Mouse (Mus musculus) embryo, embryonic 10.5 days (tissue): ENCODE results near the gene Homer2.

Experiments
- DNase-seq: peaks from one replicate; pipeline ENCODE4 v3.0.0-alpha.2; 2015; ENCODE audit warnings: low spot score

Homer2 gene

DNA sequence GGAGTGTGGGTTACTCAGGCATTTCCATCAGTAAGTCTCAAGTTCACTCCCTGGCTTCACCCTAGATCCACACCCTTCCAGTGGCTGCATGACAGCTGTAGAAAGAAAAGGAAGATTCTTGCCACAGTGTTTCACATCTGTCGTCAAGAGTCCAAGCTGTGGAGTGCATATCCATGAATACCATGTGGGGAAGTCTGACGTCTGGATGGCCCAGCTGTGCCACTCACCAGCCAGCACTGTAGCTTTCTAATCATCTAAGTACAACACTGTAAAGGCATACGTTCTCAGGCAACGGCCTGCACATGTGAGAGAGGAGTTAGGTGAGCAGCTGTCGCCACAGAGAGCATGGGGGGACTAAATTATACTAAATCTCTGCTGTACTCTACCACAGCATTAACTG lies 56.0 kb downstream of the Homer2 start:
- DNase-seq, result no peak

DNA sequence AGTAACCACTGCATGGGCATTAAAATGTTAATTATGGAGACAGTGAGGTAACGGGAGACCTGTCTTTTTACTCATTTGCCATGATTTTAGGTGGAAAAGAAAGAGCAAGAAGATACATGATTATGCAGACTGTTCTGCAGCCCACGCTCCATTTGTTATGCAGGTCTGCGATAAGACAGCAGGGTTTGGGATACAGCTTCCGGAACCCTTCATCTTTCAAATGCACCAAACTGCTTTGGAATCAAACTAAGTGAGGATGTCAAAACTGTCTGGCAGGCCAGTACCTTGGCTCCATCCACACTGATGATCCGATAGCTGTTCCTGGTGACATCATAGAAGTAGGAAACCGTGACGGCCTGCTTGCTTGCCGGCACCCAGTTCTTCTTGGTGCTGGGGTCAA lies 58.1 kb downstream of the Homer2 start:
- DNase-seq, result no peak

DNA sequence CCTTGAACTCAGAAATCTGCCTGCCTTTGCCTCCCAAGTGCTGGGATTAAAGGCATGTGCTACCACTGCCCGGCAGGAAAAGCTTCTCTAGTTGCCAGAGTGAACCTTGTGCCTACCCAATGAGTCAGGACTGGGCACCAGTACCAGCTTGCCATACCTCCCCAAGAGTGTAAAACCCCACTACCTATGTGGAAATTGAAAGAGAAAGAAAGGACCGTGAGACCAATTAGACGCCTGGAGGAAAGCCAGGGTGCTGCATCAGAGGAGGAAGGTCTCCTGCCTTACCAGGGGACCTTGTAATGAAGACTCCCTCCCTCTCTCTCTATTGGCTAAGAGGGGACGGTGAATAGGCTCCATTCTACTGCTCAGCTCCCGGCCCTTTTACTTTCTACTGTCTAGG lies 59.4 kb downstream of the Homer2 start:
- no peak for DNase-seq

DNA sequence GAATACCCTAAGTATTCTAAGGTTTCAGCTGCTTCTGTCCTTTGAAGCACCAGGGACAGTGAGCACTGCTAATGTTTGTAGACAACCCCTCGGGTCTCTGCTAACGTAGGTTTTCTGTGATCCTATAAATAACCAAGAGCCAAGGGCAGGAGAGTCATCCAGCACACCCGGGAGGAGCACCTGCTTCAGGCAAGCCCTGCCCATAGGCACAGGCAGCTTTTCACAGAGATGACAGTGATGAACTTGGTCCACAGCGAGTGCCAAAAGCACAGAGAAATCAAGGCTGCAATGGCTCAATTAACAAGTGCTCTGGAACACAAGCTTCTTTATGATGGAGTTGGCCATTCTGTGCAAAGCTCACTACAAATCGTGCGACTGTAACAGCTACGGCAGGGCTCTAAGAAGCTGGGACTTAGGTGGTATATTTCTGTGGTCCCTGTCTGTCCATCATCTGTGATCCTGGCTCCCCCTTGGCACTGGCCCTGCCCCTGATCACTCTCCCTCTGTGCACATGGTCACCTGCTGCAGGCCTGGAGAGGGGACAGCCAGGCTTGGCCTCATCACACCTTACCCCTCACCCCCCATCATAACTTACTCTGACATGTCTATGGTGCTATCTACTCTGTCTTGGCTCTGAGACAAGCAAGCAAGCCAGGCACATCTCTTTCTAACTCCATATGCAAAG lies 62.6 kb downstream of the Homer2 start:
- no peak for DNase-seq

DNA sequence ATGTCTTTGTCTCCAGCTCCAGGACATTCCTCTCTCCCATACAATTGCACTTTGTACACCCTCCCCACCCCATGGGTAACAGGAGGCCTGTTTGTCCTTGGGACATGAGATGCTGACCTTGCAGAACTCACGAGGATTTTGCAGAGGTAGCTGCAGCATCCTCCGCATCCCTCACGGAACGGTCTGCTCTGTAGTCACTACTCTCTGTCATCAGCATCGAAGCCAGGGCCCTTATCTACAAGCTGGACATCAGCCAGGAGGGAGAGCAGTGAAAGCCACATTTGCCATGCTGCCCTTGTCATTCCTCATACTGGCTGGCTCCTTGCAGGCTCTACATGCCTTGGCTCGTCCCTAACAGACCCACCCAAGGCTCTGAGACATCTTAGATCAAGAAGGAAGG lies 66.2 kb downstream of the Homer2 start:
- no peak for DNase-seq

DNA sequence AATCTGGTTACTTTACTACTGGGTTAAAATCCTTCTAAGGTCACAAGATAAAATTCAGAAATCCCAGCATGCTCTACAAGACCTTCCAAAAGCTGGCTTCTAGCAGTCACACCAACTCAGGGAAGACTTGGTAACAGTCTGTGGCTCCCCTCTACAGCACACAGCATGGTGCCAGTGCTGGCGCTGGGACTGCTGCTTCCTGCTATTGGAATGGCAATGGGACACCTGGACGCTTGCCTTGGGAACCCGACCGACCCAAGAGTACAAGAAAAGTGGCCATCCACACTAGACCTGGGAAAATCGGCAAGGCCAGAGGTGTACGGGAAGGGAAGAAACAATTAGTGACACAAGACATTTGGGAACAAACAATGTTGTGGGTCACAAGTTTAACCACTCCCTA lies 74.7 kb downstream of the Homer2 start:
- DNase-seq, result no peak

DNA sequence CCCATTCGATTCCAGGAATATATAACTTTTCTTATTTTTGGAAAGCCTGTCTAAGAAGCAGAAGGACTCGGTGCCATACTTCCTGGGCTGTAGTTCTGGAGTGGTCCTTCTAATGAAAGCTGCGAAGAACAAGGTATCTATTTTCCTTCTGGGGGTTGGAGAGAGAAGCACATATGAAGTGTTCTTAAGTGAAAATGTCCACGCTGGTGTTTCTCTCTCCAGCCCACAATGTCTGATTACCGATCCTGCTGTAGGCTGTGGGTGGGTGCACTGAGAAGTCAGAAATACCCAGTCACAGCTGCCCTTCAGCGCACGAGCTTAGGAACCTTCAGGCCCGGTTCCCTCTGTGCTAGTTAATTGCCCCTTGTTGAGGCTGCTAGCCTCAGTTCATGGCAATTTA lies 76.1 kb downstream of the Homer2 start:
- DNase-seq, result no peak

DNA sequence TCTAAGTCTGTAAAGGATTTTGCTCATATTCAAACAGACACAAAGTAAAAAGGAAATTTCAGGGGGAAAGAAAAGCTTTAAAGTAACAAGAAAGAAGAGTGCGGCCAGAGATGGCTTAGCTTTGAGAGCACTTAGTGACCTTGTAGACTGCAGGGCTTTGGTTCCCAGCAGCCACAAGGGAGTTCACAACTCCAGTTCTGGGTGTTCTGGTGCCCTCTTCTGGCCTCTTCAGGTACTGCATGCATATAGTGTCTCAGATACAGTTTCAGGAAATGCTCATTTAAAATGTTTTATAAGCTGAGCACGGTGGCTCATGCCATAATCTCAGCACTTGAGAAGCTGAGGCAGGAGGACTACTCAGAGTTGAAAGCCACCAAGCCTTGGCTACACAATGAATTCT lies 80.9 kb downstream of the Homer2 start:
- DNase-seq, result peak; percentile 49

DNA sequence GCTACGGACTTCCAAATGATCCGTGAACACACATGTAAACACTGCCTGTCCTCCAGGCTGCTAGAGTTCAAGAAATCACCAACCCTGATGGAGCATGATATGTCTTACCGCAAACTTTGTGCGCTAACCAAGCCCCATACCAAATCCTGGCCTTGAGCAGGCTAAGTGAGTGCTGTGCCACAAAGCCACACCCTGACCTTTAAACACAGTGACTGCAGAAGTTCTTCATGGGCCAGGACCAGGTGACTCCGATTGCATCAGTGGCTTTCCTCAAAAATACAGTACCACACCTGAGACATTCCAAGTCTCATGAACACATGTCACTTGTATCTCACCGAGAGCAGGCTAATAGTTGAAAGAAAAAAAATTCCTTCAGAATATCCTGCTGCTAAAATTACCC lies 83.6 kb downstream of the Homer2 start:
- DNase-seq, result no peak

DNA sequence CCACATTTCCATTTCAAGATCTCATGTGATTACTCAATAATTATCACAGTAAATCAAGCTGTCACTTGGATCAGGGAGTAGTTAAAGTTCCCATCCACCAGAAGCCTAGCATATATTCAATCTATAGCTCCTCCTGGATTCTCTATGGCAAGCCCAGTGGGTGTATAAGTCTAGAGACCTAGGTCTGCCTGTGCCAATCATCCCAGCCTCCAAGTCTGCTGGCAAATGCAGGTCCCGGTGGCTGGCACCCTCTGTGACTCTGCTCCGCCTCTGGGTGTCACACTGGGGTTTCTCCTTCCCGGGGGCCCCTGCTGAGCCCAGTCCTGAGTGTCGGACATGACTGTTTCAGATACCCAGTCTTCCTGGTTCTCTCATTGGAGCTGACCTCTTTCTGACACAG lies 84.5 kb downstream of the Homer2 start:
- no peak for DNase-seq

DNA sequence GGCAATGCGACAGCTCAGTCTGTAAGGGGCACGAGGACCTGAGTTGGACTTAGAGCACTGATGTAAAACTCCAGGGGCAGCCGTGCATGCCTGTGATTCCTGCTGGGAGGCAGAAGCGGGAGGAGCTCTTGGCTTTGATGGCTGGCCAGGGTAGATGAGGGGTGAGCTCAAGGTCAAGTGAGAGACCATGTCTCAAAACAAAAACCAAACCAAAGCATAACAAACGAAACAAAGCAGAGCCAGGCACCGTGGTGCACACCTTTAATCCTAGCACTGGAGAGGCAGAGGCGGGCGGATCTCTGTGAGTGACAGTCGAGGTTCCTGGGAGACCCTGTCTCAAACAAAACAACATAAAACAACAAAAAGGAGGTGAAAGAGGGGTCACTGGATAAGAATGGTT lies 92.3 kb downstream of the Homer2 start:
- no peak for DNase-seq

DNA sequence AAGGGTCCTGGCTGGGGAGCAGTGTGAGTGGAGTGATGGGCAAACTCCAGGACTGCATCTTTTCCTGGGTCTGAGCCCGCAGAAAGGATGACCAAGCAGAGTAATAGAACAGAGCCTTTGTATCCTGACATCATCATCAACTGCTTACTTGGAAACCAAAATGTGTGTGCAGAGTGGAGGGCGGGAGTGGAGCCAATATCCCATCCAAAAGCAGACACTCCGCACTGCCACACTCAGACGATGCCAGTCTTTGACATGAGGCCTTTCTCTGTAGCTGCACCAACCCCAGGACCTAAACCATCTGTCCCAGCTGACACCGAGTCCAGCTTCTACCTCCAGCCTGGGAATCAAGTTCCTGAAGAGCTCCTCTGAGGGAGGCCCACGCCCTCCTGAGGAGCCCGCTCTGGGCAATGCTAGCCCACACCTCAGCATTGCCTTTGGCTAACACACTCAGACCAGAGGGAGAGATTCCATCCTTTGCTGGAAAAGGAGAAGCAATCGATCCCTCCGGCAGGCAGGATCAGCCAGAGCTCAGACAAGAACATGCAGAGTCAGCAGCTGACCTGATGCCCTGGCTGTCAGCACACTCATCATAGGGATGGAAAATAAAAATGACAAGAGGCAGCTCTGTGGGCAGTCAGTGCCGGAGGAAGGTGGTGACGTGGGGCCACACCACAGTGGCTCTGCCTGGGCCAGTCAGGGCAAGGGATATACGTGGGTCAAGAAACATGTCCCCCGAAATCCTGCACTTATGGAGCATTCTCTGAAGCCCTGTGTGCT lies 94.3 kb downstream of the Homer2 start:
- no peak for DNase-seq

DNA sequence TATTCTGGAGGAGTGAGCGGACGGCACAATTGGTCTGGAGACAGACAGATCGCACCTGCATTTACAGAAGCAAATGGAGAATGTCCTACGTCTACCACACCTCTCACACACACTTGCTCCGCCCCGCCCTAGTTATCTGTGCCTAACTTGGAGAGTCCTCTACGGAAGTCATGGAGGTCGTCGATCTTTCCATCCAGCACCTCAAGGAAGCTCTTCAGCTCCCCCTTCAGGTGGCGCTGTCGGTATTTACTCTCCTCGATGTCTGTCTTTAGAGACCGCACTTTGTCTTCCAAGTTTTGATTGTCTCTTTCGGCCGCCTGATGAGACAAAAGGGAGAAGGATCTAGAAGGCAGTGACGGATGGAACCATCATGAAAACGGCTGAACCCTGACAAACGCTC lies 97.2 kb downstream of the Homer2 start:
- DNase-seq, result peak; percentile 49

DNA sequence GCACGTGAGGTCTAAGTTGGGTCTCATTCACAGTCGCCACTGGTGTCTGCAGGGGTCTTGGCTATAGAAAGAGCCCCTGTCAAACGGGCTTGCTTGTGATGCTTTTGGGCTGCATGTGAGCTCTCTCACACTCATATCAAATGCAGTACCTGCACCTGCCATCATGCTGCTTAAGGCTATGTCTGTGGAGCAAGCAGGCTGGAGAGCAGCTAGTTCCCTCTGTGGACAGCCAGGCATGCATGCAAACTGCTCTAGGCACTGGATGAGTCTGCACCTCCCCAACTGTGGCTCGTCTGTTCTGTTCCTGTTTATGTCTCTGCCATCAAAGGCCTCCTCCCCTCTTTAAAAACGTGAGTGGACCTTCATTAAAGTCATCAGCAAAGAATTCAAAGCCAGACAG lies 100.9 kb downstream of the Homer2 start:
- no peak for DNase-seq

DNA sequence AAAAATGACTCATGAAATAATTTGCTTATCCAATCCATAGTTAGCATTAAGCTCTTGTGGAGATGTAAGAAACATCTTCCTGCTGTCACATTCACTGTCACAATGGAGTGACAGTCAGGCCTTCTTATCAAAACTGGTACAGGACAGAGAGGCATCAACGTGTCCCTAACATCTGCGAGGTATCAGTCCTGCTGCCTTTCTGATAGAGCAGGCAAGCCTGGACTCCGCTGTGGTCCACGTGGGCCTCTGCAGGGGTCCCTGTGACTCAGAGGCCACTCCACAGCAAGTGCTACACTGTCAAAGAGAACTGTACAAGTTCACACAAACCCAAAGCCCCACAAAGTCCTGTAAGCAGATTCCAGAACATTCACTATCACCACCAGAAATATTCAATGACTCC lies 101.8 kb downstream of the Homer2 start:
- DNase-seq, result no peak

DNA sequence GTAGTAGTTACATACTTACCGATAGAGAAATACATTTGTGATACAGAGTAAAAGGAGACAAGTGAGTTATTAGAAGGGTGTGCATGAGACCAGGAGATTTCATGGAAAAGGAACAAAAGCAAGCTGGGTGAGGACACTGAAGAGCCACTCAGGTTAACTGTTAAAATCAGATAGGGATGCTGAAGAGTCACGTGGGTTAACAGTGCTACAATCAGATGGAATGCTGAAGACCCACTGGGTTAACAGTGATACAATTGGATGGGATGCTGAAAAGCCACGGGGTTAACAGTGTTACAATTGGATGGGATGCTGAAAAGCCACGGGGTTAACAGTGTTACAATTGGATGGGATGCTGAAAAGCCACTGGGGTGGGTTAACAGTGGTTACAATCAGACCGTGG lies 102.3 kb downstream of the Homer2 start:
- no peak for DNase-seq

DNA sequence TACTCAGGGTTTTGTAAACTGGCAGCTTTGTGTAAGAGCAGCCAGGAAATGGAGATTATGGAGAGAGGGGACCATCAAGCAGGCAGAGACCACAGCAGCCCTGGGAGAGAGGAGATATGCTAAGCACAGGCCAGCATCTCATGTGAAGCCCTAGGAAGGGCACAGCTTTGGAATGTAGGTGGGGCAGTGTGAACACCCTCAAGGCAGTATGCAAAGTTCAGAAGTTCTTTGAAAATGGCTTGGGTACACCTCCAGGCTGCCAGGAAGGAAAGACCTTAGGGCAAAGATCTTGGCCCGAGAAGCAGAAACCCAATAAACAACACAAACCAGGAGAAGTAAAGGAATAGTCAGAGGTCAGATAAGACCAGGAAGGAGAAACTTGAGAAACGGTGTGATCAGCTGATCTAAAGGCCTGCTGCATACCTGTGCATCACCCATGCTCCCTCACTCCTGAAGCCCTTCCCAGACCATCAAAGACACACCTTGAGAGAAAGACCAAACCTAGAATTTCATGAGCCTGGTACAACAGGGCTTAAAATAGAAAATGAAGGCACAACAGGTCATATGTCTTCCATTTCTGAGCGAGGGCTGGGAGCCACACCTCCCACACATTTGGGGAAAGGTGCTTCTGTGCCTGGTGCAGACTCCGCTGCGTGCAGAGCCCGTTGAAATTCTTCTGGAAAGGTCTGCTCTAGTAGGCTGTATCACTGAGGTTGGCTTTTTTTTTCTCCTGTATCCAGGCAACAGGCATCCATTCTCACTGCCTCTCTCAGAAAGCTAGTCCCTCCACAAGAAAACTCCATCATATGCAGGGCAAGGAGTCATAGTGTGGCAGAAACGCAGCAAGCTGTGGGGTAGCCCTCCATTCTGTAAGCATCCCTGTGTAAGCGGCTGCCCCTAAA lies 107.7 kb downstream of the Homer2 start:
- DNase-seq, result no peak

DNA sequence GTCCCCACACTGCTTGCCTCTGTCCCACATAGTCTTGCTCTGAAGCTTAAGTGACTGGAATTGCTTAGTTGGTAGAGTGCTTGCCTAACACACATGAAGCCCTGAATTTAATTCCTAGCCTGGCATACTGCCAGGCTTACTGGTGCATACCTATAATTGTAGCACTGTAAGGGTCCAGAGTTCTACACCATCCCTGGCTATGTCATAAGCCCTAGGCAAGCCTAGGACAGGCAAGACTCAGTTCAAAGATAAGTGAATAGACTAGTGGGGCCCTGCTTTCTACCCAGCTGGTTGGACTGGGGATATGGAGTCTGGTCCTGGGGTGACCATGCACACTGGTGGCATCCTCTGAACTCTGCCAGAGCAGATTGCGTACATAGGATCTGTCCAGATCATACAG lies 109.7 kb downstream of the Homer2 start:
- no peak for DNase-seq

DNA sequence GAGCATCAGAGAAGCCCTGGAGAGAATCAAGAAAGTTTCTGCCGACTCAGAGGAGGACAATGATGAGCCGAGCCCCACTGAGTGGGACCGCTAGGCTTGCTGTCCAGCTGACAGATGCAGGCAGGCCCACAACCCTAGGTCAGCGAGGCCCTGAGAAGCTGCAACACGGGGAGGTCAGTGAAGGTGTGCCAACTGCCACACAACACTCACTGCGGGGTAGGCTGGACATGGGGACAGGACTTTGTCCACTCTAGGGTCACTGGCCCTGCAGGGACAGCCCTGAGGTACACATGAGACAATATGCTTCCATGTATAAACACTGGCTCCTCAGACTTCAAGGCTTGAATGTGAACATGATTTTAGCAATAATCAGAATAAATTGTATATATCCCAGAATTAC lies 111.2 kb downstream of the Homer2 start:
- no peak for DNase-seq

DNA sequence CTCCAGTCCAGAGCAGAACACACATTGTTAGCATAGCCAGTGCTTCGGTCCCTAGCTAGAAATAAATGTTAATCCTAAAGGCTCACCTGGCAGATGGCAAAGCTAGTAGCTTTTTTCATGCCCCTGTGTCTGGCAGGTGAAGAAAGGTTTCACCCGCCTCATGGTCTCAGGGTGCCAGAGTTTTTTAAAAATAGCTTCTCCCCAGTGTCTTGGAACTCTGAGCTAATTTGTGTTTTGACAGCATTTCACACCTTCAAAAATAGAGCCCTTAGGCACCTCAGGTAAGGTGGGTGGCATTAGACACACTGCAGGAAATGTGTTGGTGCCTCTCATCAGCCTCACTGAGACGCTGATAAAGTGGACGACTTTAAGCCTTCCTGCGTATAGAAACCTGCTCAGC lies 112.3 kb downstream of the Homer2 start:
- no peak for DNase-seq

DNA sequence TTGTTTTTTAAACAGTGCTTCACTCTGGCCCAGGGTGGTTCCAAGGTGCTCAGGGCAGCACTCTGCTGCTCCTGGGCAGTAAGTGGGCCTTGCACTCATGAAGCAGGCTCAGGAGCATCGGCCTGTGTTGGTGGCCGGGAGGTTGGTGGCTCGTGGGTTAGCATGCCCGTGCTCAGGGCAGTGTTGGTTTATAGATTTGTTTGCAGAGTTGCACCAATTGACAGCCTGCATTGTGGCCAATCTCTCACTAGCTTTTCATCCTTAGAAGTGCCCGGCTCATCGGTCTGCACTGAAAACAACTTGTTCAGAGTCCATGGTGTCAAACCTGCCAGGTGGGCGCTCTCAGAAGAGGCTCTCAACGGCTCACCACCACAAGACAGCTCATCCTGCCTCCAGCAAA lies 113.9 kb downstream of the Homer2 start:
- DNase-seq, result no peak

DNA sequence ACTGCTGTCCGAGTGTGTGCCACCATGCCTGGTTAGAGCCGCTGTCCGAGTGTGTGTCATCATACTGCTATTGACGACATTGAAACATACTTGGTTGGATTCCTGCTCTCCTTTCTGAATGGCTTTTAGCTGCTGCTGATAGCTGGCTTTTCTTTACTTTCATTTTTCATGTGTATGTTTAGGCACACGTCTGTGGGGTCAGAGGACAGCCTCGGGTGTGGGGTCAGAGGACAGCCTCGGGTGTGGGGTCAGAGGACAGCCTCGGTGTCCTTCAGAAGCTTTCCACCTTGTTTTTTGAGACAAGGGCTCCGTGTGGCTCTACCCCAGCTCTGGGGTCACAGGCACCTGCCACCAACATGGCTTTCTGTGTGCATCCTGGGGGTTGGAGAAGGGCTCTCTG lies 114.6 kb downstream of the Homer2 start:
- no peak for DNase-seq

DNA sequence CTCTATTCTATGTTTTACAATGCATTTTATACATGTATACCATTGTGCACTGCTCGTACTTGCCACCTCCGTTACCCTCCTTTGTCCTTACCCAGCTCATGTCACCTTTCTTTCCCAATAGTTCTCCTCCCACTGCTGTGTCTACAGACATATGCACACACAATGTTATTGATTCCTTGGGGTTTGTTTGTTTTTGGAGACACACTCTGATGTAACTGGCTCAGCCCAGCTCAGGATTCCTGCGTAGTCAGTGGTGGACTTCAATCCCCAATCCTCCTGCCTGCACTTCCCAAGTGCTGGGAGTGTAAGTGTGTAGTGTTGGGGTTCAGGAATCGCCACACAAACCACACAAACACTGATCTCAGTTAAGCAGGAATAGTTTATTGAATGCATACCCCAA lies 120.1 kb downstream of the Homer2 start:
- DNase-seq, result no peak
